Mouse (Mus musculus) stomach, embryonic 14.5 days (tissue): ENCODE results near the gene Astl. TPM values are rescaled to one million over a fixed set of nuclear protein-coding genes. Genes with fewer than 3 reads are reported as not detected.

Experiments
- ATAC-seq: fragments of 200-750 bp; cut with Nextera tagmentation; 2 replicates; pipeline ENCODE4 v1.8.0; 2017; ENCODE audit warnings: low read depth, moderate TSS enrichment; ENCODE audit not compliant: insufficient number of reproducible peaks, insufficient read depth, low FRiP score
- H3K27ac ChIP-seq: fragments of 300-500 bp; sonication (generic); 2 replicates; pipeline ENCODE4 v1.5.1; 2014; ENCODE audit warnings: mild to moderate bottlenecking, low read length, moderate library complexity, mixed read lengths
- H3K27me3 ChIP-seq: fragments of 300-500 bp; sonication (generic); 2 replicates; pipeline ENCODE4 v1.6.1; 2014; ENCODE audit warnings: low read length, control low read depth, mixed read lengths; ENCODE audit not compliant: control insufficient read depth, insufficient read depth
- H3K36me3 ChIP-seq: fragments of 300-500 bp; sonication (generic); 2 replicates; pipeline ENCODE4 v1.6.1; 2014; ENCODE audit warnings: mild to moderate bottlenecking, control low read depth, low read length, moderate library complexity, mixed read lengths; ENCODE audit not compliant: control insufficient read depth, insufficient read depth
- H3K4me1 ChIP-seq: fragments of 300-500 bp; sonication (generic); 2 replicates; pipeline ENCODE4 v1.6.1; 2014; ENCODE audit warnings: low read length, control low read depth, mixed read lengths; ENCODE audit not compliant: control insufficient read depth, insufficient read depth
- H3K4me2 ChIP-seq: fragments of 300-500 bp; sonication (generic); replicated peaks from 2 replicates; pipeline ENCODE4 v1.6.1; 2014; ENCODE audit warnings: low read depth, low read length, control low read depth
- H3K4me3 ChIP-seq: fragments of 300-500 bp; sonication (generic); 2 replicates; pipeline ENCODE4 v1.5.1; 2014; ENCODE audit warnings: low read depth, low read length, control low read depth
- H3K9ac ChIP-seq: fragments of 300-500 bp; sonication (generic); replicated peaks from 2 replicates; pipeline ENCODE4 v1.6.1; 2014; ENCODE audit warnings: low read depth, mild to moderate bottlenecking, control low read depth, low read length, moderate library complexity, mixed read lengths
- H3K9me3 ChIP-seq: fragments of 300-500 bp; sonication (generic); 2 replicates; pipeline ENCODE4 v1.6.1; 2016; ENCODE audit warnings: low read depth, low read length, control low read depth; ENCODE audit not compliant: control insufficient read depth
- WGBS: fragments of 180-500 bp; shearing (Covaris S2); extraction: QIAGEN DNeasy Blood & Tissue Kit; methylation state at CpG from one replicate; pipeline ENCODE4 v1.1.7; 2014; 5-methylcytosine and 5-hydroxymethylcytosine counted together
- polyA plus RNA-seq: library from polyadenylated mRNA; unstranded; fragments of >200 nt; fragmentation: Nextera tagmentation; extraction: Ambion mirVana; gene quantifications from 2 replicates; pipeline ENCODE4 v1.2.1, GENCODE M21; 2014

Gene Astl
- polyA plus RNA-seq, 1 experiment from 2014 or later: not detected

DNA sequence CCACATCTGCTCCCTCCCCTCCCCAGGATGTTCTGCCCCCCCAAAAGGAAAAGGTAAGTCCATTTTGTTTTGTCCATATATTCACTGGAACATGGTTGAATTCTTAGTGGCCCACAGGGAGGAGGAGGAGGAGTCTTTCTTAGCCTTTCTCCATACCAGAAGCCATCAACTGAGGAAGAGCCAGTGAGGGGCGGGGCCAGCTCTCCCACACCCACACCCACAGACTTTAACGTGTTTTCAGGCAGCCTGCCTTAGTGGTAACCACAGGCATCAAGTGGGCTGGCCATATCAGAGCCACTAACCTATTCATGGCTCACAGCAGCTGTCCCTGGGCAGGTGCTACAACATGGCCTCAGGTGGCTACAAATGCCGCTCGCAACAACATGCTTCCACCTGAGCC lies 394 bp downstream of the Astl start:
- Histone ChIP-seq H3K27ac (no peak overlapping the region), H3K4me1 (no peaks in the 10 kb centered on the region), H3K4me2 (no peak overlapping the region), H3K9me3 (no peaks in the 10 kb centered on the region), H3K9ac (no peak overlapping the region), H3K36me3 (no peaks in the 10 kb centered on the region), H3K27me3 (peaks cover 6% of the 10 kb centered on the region; the same call in 1 of the 2 replicates), H3K4me3 (no peak overlapping the region)
- 73% methylated on average over 4 of the region's 4 CpGs for WGBS
- ATAC-seq: no peak

DNA sequence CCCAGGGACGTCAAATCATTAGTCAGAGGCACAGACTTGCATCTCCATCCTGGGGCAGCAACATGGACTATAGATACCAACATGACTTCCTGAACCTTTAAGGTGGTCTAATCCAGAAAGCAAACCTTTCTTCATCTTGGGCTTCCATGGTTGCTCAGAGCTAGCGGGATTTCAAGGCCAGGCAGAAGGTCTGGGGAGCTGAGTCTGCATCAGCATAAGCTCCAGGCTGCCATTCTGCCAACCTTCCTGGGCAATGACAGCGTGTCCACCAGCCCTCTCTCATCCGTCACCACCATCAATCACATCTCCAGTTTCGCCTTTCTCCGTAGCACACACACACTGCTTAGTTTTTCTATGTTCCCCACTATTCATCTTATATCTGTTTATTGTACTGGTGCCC lies 823 bp downstream of the Astl start:
- Histone ChIP-seq H3K27me3 (peaks cover 6% of the 10 kb centered on the region; the same call in 1 of the 2 replicates), H3K9me3 (no peaks in the 10 kb centered on the region), H3K36me3 (no peaks in the 10 kb centered on the region), H3K4me2 (no peak overlapping the region), H3K4me1 (no peaks in the 10 kb centered on the region), H3K27ac (no peak overlapping the region), H3K4me3 (no peak overlapping the region), H3K9ac (no peak overlapping the region)
- 66% methylated on average over 6 of the region's 6 CpGs for WGBS
- ATAC-seq: no peak

DNA sequence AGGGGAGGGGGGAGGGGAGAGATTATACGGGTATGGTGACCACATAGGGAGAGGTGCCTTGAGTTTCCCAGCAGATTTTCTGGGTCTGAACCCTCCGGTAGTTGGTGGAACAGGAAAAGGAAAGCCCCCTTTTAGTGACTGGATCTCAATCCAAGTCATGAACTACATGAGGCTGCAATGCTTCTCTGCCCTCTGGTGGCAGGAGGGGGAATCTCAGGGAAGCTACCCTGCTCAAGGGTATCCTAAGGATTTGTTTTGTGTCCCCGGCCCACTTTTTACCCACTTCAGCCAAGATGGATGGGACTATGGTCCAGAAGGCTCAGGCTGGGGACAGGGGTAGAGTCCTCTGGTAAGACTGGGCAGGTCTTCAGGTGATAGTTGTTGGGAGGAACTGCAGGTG lies 2.7 kb downstream of the Astl start:
- no peak overlapping the region for H3K4me3 ChIP-seq
- no peaks in the 10 kb centered on the region for H3K9me3 ChIP-seq
- no peak for ATAC-seq
- no peak overlapping the region for H3K9ac ChIP-seq
- WGBS: 11% methylated on average over 3 of the region's 3 CpGs
- H3K27me3 ChIP-seq: peaks cover 6% of the 10 kb centered on the region; the same call in 1 of the 2 replicates
- H3K36me3 ChIP-seq: no peaks in the 10 kb centered on the region
- no peak overlapping the region for H3K4me2 ChIP-seq
- H3K27ac ChIP-seq: no peak overlapping the region
- H3K4me1 ChIP-seq: no peaks in the 10 kb centered on the region

DNA sequence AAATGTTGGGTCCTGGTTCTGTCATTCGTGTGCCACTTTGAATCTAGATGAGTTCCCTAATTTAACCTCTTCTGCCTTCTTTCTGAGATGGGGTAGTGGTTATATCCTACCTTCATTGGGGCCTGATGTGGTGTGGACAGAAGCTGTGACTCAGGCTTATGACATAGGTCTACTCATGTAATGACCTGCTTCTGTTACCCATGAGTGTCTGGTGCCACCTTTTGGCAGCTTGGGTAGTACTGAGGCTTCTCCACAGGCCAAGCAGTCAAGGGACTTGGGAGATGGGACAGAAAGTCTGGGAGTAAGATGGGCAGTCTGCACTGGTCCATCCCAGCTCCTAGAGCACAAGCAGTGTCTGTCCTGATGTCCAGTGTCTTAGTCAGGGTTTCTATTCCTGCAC lies 7.9 kb downstream of the Astl start:
- Histone ChIP-seq H3K9me3 (no peaks in the 10 kb centered on the region), H3K4me3 (no peak overlapping the region), H3K9ac (no peak overlapping the region), H3K4me2 (no peak overlapping the region), H3K27ac (no peak overlapping the region), H3K36me3 (no peaks in the 10 kb centered on the region), H3K4me1 (no peaks in the 10 kb centered on the region), H3K27me3 (no peaks in the 10 kb centered on the region)
- ATAC-seq: no peak
- WGBS: 61% methylated on average over 1 of the region's 1 CpGs

DNA sequence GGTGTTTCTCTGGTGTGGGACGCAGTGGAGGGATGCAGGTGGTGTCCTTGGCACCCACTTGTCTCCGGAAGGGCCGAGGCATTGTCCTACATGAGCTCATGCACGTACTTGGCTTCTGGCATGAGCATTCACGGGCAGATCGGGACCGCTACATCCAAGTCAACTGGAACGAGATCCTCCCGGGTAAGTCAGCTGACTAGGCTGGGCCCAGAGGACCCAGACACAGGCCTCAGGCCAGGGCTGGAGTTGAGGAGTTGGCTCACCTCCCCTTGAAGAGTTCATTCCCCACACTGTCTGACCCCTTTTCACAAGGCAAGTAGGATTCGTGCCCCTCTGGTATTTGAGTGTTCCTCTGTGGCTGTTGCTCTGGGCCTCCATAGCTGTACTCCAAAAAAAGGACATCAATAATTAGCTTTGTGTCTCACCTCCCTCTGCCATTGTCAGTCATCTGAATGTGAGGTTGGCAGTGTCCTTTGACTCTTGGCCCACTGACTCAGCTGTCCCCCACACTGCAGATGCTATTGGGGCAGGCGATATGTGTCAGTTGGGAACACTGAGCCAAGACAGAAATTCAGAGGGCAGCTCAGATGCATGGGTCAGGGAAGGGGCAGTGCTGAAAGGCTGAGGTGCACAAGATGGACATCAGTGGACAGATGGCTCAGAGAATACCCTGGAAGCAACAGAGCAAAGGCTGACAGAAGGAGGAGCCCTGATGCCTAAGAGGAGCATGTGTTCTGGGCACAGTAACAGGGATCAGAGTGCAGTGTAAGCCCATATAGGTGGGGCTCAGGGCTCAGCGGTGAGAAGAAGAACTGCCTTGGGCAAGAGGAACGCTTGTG lies 8.9 kb downstream of the Astl start:
- Histone ChIP-seq H3K27me3 (no peaks in the 10 kb centered on the region), H3K9ac (no peak overlapping the region), H3K4me1 (no peaks in the 10 kb centered on the region), H3K4me2 (no peak overlapping the region), H3K9me3 (no peaks in the 10 kb centered on the region), H3K4me3 (no peak overlapping the region), H3K27ac (no peak overlapping the region), H3K36me3 (no peaks in the 10 kb centered on the region)
- no peak for ATAC-seq
- WGBS: 75% methylated on average over 13 of the region's 13 CpGs

- Histone ChIP-seq H3K36me3 (no peaks in the 10 kb centered on the region), H3K27ac (no peak overlapping the region), H3K9me3 (no peaks in the 10 kb centered on the region), H3K4me2 (no peak overlapping the region), H3K27me3 (no peaks in the 10 kb centered on the region), H3K4me3 (no peak overlapping the region), H3K4me1 (no peaks in the 10 kb centered on the region), H3K9ac (no peak overlapping the region)
- no peak for ATAC-seq
- 81% methylated on average over 4 of the region's 4 CpGs for WGBS
Measured at GRCm38 (mm10) chr2:127353881-127354280, 15.4 kb downstream of the Astl start.

DNA sequence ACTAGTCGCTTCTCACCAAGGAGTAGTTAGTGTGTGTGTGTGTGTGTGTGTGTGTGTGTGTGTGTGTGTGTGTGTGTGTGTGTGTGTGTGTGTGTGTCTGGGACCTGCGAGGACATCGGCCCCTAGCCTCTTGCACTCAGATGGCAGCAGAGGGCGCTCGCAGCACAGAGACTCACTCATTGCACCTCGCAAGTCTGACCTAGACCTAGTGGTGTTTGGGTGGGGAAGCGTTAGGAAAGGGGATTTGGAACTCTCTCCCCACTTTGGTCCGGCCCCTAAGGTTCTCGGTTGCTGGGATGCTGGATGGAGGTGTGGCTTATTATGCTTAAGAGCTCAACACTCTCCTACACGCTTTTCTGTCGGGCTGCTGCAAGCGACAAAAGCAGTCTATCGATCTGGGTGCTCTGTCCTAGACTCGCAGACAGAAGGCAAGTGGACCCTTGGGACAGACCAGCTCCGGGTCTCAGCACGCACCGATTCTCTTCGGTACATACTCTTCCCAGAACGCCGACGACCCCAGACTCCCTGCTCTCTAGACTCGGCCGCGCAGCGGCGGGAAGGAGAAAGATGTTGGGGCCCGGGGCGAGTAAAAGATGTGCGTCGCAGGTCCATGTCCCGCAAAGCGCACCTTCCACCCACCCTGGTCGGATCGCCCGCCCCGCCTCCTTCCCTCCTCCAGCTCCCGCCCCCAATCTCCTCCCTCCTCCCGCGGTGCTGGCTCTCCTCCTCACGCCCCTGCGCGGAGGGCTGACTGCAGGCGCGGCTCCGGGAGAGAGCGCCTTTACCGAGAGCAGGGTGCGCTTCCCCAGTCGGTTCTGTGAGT lies 24.2 kb downstream of the Astl start, which contains the start of gene Adra2b:
Adra2b (plus strand) TSS at position 750 of the 823 bp plus-strand sequence.
- H3K27ac ChIP-seq: no peak within 1 kb of the TSS

GRCm38 (mm10) chr2:127363282-127363652 lies 24.8 kb downstream of the Astl start:
- Histone ChIP-seq H3K36me3 (no peaks in the 10 kb centered on the region), H3K4me1 (peaks cover 10% of the 10 kb centered on the region; the same call in 1 of the 2 replicates), H3K27me3 (peaks cover 23% of the 10 kb centered on the region), H3K27ac (no peak overlapping the region), H3K4me2 (peak overlapping the region; percentile 65), H3K9ac (no peak overlapping the region), H3K4me3 (peak overlapping the region; percentile 37), H3K9me3 (no peaks in the 10 kb centered on the region)
- ATAC-seq: 0 out of 2 replicates have a peak, but pooled peaks have one; percentile 5
- under 1% methylated on average over 28 of the region's 28 CpGs for WGBS

More for the DNA sequence above, 24.2 kb downstream of the Astl start, which contains the start of gene Adra2b:
- peak; percentile 80 for ATAC-seq
- Histone ChIP-seq H3K36me3 (no peaks in the 10 kb centered on the region), H3K27me3 (peaks cover 23% of the 10 kb centered on the region), H3K9me3 (no peaks in the 10 kb centered on the region), H3K4me1 (peaks cover 10% of the 10 kb centered on the region; the same call in 1 of the 2 replicates), H3K4me2 (peak within 1 kb of the TSS; percentile 65), H3K9ac (no peak within 1 kb of the TSS), H3K4me3 (peak within 1 kb of the TSS; percentile 37)
- 1% methylated on average over 48 of the region's 49 CpGs for WGBS
